Mouse (Mus musculus) heart, postnatal 36 days (tissue): ENCODE results near the gene Phkb. TPM values are rescaled to one million over a fixed set of nuclear protein-coding genes. Genes with fewer than 3 reads are reported as not detected.

ENCODE experiments used
- DNase-seq, 2 experiments: peaks; one replicate each; pipeline ENCODE4 v3.0.0; 2021 to 2022
- intact Hi-C: fragments of 180-260 bp; cut with DNase I; formaldehyde crosslinking; loops from one replicate; pipeline ENCODE4 v1.15.1; 2025
- total RNA-seq, 2 experiments: library from RNA; stranded (reverse); gene quantifications; 2 replicates each; pipeline ENCODE4 v1.2.3; 2021

Gene Phkb
- total RNA-seq, 2 experiments from 2014 or later: 57.6 to 64.1 TPM

GRCm38 (mm10) chr8:85936148-85936547 is 95.4 kb downstream of the Phkb start:
- intact Hi-C loops: no loop called here
- DNase-seq: no peak

GRCm38 (mm10) chr8:85937343-85937742 is 96.6 kb downstream of the Phkb start:
- intact Hi-C loops: no loop called here

GRCm38 (mm10) chr8:85944820-85945219 is 104.1 kb downstream of the Phkb start:
- no peak for DNase-seq
- intact Hi-C loops: no loop called here

More at GRCm38 (mm10) chr8:85937343-85937742, 96.6 kb downstream of the Phkb start:
- DNase-seq: no peak

GRCm38 (mm10) chr8:85958391-85958790 is 117.6 kb downstream of the Phkb start:
- intact Hi-C loops: no loop called here
- DNase-seq: no peak

GRCm38 (mm10) chr8:85959880-85960279 is 119.1 kb downstream of the Phkb start:
- intact Hi-C loops: no loop called here
- DNase-seq: no peak

GRCm38 (mm10) chr8:85977588-85978077 is 136.9 kb downstream of the Phkb start:
- intact Hi-C loops: no loop called here
- DNase-seq: no peak

GRCm38 (mm10) chr8:85992911-85993310 is 152.2 kb downstream of the Phkb start:
- intact Hi-C loops: no loop called here
- no peak for DNase-seq

- DNase-seq: no peak
- intact Hi-C loops: no loop called here
Measured at GRCm38 (mm10) chr8:85993661-85994060, 152.9 kb downstream of the Phkb start.

GRCm38 (mm10) chr8:85995971-85996370 is 155.2 kb downstream of the Phkb start:
- DNase-seq: no peak
- intact Hi-C loops: no loop called here

- no peak for DNase-seq
- intact Hi-C loops: no loop called here
Measured at GRCm38 (mm10) chr8:86006485-86006884, 165.7 kb downstream of the Phkb start.

GRCm38 (mm10) chr8:86016806-86017205 is 176.0 kb downstream of the Phkb start:
- DNase-seq: no peak
- intact Hi-C loops: no loop called here

- no peak for DNase-seq
Measured at GRCm38 (mm10) chr8:86028646-86029312, 188.0 kb downstream of the Phkb start.

GRCm38 (mm10) chr8:86029451-86029850 is 188.7 kb downstream of the Phkb start:
- DNase-seq: no peak
- intact Hi-C loops: no loop called here

More at GRCm38 (mm10) chr8:86028646-86029312, 188.0 kb downstream of the Phkb start:
- intact Hi-C loops: no loop called here

- no peak for DNase-seq
- intact Hi-C loops: no loop called here
Measured at GRCm38 (mm10) chr8:86034662-86035365, 194.1 kb downstream of the Phkb start.

GRCm38 (mm10) chr8:86035371-86035770 is 194.6 kb downstream of the Phkb start:
- DNase-seq: no peak
- intact Hi-C loops: no loop called here

GRCm38 (mm10) chr8:86038462-86038861 is 197.7 kb downstream of the Phkb start:
- no peak for DNase-seq
- intact Hi-C loops: no loop called here

GRCm38 (mm10) chr8:86042049-86042448 is 201.3 kb downstream of the Phkb start:
- intact Hi-C loops: no loop called here
- no peak for DNase-seq

GRCm38 (mm10) chr8:86050882-86051281 is 210.1 kb downstream of the Phkb start:
- DNase-seq: no peak
- intact Hi-C loops: no loop called here

GRCm38 (mm10) chr8:86052003-86052402 is 211.2 kb downstream of the Phkb start:
- intact Hi-C loops: no loop called here
- no peak for DNase-seq

GRCm38 (mm10) chr8:86058618-86059017 is 217.9 kb downstream of the Phkb start:
- intact Hi-C loops: no loop called here

GRCm38 (mm10) chr8:86059130-86059529 is 218.4 kb downstream of the Phkb start:
- intact Hi-C loops: no loop called here
- DNase-seq: no peak

More at GRCm38 (mm10) chr8:86058618-86059017, 217.9 kb downstream of the Phkb start:
- DNase-seq: no peak

GRCm38 (mm10) chr8:86063411-86063810 is 222.7 kb downstream of the Phkb start:
- DNase-seq: no peak
- intact Hi-C loops: no loop called here
